Mouse (Mus musculus) midbrain, postnatal 0 days (tissue): Measurements from ENCODE around the gene Itga7. TPM values are rescaled to one million over a fixed set of nuclear protein-coding genes. Genes with fewer than 3 reads are reported as not detected.
A peak's percentile ranks its signal among the peaks of the same experiment; 100 is the strongest.

Experiments used
- ATAC-seq: fragments of 200-750 bp; cut with Nextera tagmentation; 2 replicates; pipeline ENCODE4 v1.8.0; 2017; ENCODE audit warnings: moderate number of reproducible peaks, mild to moderate bottlenecking, moderate TSS enrichment, moderate library complexity; ENCODE audit not compliant: low FRiP score
- DNase-seq: peaks from one replicate; pipeline ENCODE4 v3.0.0-alpha.2; 2015; ENCODE audit warnings: low spot score
- H3K27ac ChIP-seq: fragments of 300-500 bp; sonication (generic); 2 replicates; pipeline ENCODE4 v1.5.1; 2014; ENCODE audit warnings: low read depth, mild to moderate bottlenecking, low read length, mixed read lengths
- H3K27me3 ChIP-seq: fragments of 300-500 bp; sonication (generic); 2 replicates; pipeline ENCODE4 v1.6.1; 2014; ENCODE audit warnings: low read length, control low read depth, mixed read lengths; ENCODE audit not compliant: insufficient read depth
- H3K36me3 ChIP-seq: fragments of 300-500 bp; sonication (generic); 2 replicates; pipeline ENCODE4 v1.6.1; 2014; ENCODE audit warnings: low read length, control low read depth, mixed read lengths; ENCODE audit not compliant: insufficient read depth
- H3K4me1 ChIP-seq: fragments of 300-500 bp; sonication (generic); 2 replicates; pipeline ENCODE4 v1.6.1; 2014; ENCODE audit warnings: mild to moderate bottlenecking, control low read depth, antibody characterized with exemption, low read length, mixed read lengths; ENCODE audit not compliant: insufficient read depth
- H3K4me2 ChIP-seq: fragments of 300-500 bp; sonication (generic); 2 replicates; pipeline ENCODE4 v1.6.1; 2014; ENCODE audit warnings: low read depth, mild to moderate bottlenecking, low read length, mixed read lengths; ENCODE audit not compliant: poor library complexity, severe bottlenecking
- H3K4me3 ChIP-seq: fragments of 300-500 bp; sonication (generic); 2 replicates; pipeline ENCODE4 v1.5.1; 2014; ENCODE audit warnings: low read depth, mild to moderate bottlenecking, low read length, moderate library complexity
- H3K9ac ChIP-seq: fragments of 300-500 bp; sonication (generic); replicated peaks from 2 replicates; pipeline ENCODE4 v1.6.1; 2014; ENCODE audit warnings: mild to moderate bottlenecking, low read length, moderate library complexity, mixed read lengths; ENCODE audit not compliant: poor library complexity, severe bottlenecking
- H3K9me3 ChIP-seq: fragments of 300-500 bp; sonication (generic); 2 replicates; pipeline ENCODE4 v1.6.1; 2016; ENCODE audit warnings: low read length, control low read depth
- CTCF ChIP-seq: IDR thresholded peaks from 2 replicates; pipeline ENCODE4 v1.5.1; 2016; ENCODE audit warnings: antibody characterized with exemption, mild to moderate bottlenecking
- WGBS: fragments of 180-500 bp; shearing (Covaris S2); extraction: QIAGEN DNeasy Blood & Tissue Kit; methylation state at CpG from one replicate; pipeline ENCODE4 v1.1.7; 2014; 5-methylcytosine and 5-hydroxymethylcytosine counted together
- polyA plus RNA-seq: library from polyadenylated mRNA; unstranded; fragments of >200 nt; fragmentation: Nextera tagmentation; extraction: Ambion mirVana; gene quantifications from 2 replicates; pipeline ENCODE4 v1.2.1, GENCODE M21; 2015
- total RNA-seq: library from RNA; depleted of rRNA; stranded (reverse); fragments of >200 nt; gene quantifications from 2 replicates; pipeline ENCODE4 v1.2.3, GENCODE M21; 2014; rRNA removed

Itga7 gene
- total RNA-seq (18.9 and 23.3 TPM in 2 replicates), polyA plus RNA-seq (13.6 and 14.0 TPM in 2 replicates)

DNA sequence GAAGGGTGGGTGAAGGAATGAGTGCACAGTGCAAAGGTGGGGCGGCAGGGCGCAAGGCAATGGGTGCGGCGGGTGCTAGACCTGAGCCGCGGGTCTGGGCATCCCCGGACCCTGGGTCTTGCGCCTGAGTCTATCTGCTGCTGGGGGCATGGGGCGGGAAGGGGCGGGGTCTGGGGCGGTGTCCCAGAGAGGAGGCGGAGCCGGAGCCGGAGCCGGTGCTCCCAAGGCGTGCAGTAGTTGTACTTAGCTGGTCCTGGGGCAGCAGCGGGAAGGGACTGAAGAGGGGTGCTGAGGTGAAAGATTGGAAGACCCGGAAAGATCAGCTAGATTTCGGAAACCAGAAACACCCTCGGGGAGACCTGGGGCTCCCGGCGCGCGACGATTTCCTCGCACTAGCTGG, at the start of gene Itga7:
Gene Itga7, plus strand, starts transcription at position 245 of the 400 bp plus-strand sequence.
- DNase-seq (peak; percentile 52), ATAC-seq (peak; percentile 55; the same call in 1 of the 2 replicates)
- Histone ChIP-seq H3K9me3 (no peaks in the 10 kb centered on the region), H3K4me2 (peak within 1 kb of the TSS; percentile 95), H3K4me1 (no peaks in the 10 kb centered on the region), H3K27ac (no peak within 1 kb of the TSS), H3K36me3 (no peaks in the 10 kb centered on the region), H3K27me3 (peaks cover 26% of the 10 kb centered on the region), H3K4me3 (peak within 1 kb of the TSS; percentile 50), H3K9ac (peak within 1 kb of the TSS; percentile 62)
- no peak for TF ChIP-seq CTCF
- WGBS: under 1% methylated on average over 25 of the region's 26 CpGs

DNA sequence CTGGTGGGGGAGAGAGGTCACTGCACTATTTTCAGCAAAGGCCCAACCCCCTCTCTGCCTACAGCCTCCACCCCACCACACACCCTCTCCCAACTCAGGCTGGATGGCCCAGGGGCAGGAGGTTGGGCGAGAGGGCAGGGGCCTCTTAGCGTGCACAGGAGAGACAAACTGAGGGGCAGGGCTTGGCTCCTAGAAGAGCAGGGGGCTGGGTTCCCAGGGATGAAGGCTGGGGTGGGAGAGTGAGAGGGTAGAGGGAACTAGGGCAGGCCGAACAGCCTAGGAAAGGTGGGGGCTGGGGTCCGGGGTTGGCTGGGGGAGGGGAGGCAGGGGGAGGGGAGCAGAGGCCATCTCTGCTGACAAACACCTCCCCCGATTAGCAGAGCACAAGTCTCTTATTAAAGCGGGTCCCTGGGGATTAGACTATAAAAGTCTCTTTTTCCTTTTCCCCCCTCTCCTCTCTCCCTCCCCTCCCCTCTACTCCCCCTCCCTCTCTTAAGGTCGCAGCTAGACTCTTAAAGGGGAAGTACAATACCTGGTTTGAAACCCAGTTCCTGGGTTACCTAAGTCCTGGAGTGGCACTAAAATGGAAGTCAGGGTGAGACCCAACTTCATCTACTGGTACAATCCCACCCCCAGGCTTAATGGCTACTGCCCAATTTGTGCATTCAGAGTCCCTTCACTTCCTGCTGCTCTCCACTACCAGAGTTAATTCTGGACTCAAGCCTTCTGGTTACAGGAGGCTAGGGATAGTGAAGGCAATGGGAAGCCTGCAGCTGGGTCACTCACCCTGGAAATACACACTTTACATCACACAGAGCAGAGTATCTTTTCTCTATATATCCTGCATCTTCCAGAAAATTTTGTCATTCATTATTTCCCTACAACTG, 44.4 kb upstream of the Itga7 start:
- Histone ChIP-seq H3K36me3 (peaks cover 14% of the 10 kb centered on the region), H3K9me3 (no peaks in the 10 kb centered on the region), H3K4me1 (peaks cover 20% of the 10 kb centered on the region), H3K4me3 (peak overlapping the region; percentile 38), H3K27me3 (no peaks in the 10 kb centered on the region), H3K4me2 (peak overlapping the region; percentile 84), H3K27ac (no peak overlapping the region), H3K9ac (peak overlapping the region; percentile 54; the same call in 1 of the 2 replicates)
- TF ChIP-seq CTCF: no peak
- DNase-seq: peak; percentile 80
- WGBS: 0% methylated on average over 6 of the region's 7 CpGs
- peak; percentile 9; the same call in 1 of the 2 replicates for ATAC-seq

DNA sequence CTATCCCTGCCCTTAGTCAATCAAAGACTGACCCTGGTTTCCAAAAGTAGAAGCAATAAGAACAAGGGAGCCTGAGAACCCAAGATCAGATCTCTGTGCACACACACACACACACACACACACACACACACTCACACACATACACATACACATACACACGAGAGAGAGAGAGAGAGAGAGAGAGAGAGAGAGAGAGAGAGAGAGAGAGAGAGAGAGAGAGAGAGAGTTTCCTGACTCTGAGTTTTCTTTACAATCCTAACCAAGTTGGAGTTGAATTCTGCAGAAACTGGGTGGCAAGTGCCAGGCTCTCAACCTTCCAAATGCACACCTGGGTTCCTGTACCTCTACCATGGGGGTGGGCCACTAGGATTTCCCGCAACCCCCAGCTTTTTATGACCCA, 43.8 kb upstream of the Itga7 start:
- Histone ChIP-seq H3K27ac (no peak overlapping the region), H3K4me2 (peak overlapping the region; percentile 84), H3K4me3 (peak overlapping the region; percentile 83), H3K9ac (peak overlapping the region; percentile 81; the same call in 1 of the 2 replicates), H3K36me3 (peaks cover 11% of the 10 kb centered on the region), H3K4me1 (peaks cover 20% of the 10 kb centered on the region), H3K9me3 (no peaks in the 10 kb centered on the region), H3K27me3 (no peaks in the 10 kb centered on the region)
- TF ChIP-seq CTCF: no peak
- WGBS: 15% methylated on average over 1 of the region's 2 CpGs
- no peak for DNase-seq
- ATAC-seq: no peak

DNA sequence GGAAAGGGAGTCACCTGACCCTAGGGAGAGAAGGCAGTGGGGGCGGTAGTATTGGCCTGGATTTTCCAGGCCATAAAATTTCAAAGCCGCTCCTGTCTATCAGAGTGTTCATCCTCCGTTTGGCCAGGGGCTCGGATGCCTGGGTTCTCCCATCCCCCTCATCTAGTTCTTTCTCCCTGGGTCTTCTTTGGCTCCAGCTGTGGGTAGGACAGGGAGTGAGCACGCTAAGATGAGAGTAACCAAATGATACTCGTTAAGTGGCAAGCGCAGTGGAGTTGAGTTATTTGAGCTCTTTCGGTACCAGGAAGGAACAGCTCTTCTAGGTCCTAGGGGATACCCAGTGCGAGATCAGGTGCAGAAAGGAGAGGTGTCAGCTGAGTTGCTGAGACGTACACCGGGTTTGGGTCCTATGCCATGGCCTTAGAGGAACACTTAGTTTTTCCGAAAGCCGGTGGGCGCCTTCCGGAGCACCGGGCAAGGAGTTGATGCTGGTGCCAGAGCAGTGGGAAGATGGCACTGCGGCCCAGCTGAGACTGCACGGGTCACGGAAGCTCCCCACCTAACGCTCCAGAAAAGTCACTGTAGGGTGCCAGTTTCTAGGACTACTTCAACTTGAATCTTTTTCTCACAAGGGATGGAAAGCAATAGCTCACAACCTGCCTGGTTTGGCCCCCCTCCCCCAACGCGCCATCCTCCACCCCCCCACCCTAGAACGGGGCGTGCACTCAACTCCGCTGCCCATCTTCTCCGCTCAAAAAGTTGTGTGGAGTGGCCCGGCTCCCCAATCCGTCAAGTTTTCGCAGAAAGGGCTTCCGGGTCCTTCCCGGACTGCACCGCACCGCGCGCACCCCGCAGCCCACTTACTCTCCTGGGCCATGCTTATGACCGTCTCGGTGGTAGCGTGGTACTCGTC, 43.0 kb upstream of the Itga7 start:
- DNase-seq: no peak
- H3K4me1 ChIP-seq: peaks cover 20% of the 10 kb centered on the region
- H3K27me3 ChIP-seq: peaks cover under 1% of the 10 kb centered on the region; the same call in 1 of the 2 replicates
- no peaks in the 10 kb centered on the region for H3K9me3 ChIP-seq
- H3K27ac ChIP-seq: peak overlapping the region; percentile 88
- H3K4me2 ChIP-seq: peak overlapping the region; percentile 84
- TF ChIP-seq CTCF: no peak
- no peak; the same call in 1 of the 2 replicates for ATAC-seq
- H3K4me3 ChIP-seq: peak overlapping the region; percentile 83
- peak overlapping the region; percentile 81 for H3K9ac ChIP-seq
- under 1% methylated on average over 38 of the region's 40 CpGs for WGBS
- peaks cover 10% of the 10 kb centered on the region for H3K36me3 ChIP-seq

DNA sequence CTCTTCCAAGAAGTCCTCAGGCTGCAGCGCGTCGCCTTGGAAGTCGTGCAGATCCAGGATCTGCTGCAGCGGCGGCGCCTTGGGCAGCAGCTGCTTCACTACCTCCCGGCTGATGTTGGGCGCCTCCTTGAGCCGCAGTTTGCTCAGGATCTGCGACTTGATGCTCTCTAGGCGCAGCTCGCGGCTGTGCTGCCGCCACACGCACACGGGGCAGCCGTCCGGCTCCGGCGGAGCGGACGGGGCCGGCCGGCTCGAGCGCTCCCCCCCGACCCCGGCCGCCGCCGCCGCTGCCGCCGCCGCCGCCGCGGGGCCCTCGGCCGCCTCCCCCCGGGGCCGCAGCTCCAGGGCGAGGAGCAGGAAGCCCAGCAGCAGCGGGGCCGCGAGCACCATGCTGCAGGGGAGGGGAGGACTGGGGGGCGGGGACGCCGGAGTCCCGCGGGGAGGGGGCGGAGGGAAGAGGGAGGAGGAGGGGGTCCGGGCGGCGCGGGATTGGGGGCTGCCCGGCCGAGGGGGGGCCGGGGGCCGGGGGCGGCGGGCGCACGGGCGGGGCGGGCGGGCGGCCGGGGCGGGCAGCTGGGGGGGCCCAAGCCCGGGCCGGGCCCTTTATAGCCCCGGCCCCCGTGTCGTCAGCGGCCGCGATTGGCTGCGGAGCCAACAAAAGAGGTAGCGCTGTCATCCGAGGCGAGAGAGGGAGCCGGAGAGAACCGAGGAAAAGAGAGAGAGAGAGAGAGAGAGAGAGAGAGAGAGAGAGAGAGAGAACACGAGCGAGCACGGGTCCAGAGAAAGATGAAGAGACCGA, 42.1 kb upstream of the Itga7 start, which contains the start of gene Gdf11:
Gene Gdf11, minus strand, starts transcription at position 423 of the 799 bp plus-strand sequence.
- Histone ChIP-seq H3K9me3 (no peaks in the 10 kb centered on the region), H3K36me3 (peaks cover 4% of the 10 kb centered on the region), H3K4me3 (peak within 1 kb of the TSS; percentile 83), H3K27ac (peak within 1 kb of the TSS; percentile 88), H3K27me3 (peaks cover 6% of the 10 kb centered on the region; the same call in 1 of the 2 replicates), H3K4me2 (peak within 1 kb of the TSS; percentile 84), H3K4me1 (peaks cover 20% of the 10 kb centered on the region), H3K9ac (peak within 1 kb of the TSS; percentile 81)
- TF ChIP-seq CTCF: 0 out of 2 replicates have a peak, but pooled peaks have one; percentile 5
- ATAC-seq: peak; percentile 85
- peak; percentile 91 for DNase-seq
- WGBS: under 1% methylated on average over 45 of the region's 89 CpGs
